Mouse (Mus musculus) megakaryocyte-erythroid progenitor cell, adult 5-6 weeks (primary cell): Measurements from ENCODE around the gene Mrps31. TPM values are rescaled to one million over a fixed set of nuclear protein-coding genes. Genes with fewer than 3 reads are reported as not detected.

Experiments
- total RNA-seq, 2 experiments: library from RNA; stranded (forward) in 1 of 2; stranded (reverse) in 1 of 2; fragments of 200-1000, 215-1000 nt in 1 of 2; fragments of >200 nt in 1 of 2; fragmentation: Nextera tagmentation in 1 of 2; gene quantifications; 2 replicates each; pipeline ENCODE4 v1.2.3; 2014 to 2017

Mrps31 gene
- total RNA-seq, 2 experiments from 2014 or later, result 25.7 to 39.8 TPM

Other genes starting within 250 kb of the Mrps31 start
- 0.25 and 1.9 TPM in 2 replicates for gene Nek3, start 244.9 kb upstream of the Mrps31 start, total RNA-seq (2014; fragmentation: Nextera tagmentation)
- 2.0 and 5.9 TPM in 2 replicates for gene Nek3, start 244.9 kb upstream of the Mrps31 start, total RNA-seq (2017)
- 31.5 and 49.4 TPM in 2 replicates for gene Ckap2, start 225.5 kb upstream of the Mrps31 start, total RNA-seq (2014; fragmentation: Nextera tagmentation)
- 48.3 and 50.1 TPM in 2 replicates for gene Ckap2, start 225.5 kb upstream of the Mrps31 start, total RNA-seq (2017)
- 30.9 and 31.8 TPM in 2 replicates for gene Vps36, start 218.6 kb upstream of the Mrps31 start, total RNA-seq (2014; fragmentation: Nextera tagmentation)
- gene Vps36, start 218.6 kb upstream of the Mrps31 start, total RNA-seq (2017), result 30.4 and 38.4 TPM in 2 replicates
- gene Thsd1, start 184.0 kb upstream of the Mrps31 start, total RNA-seq (2014; fragmentation: Nextera tagmentation), result 0.52 TPM in 1 of 2 replicates, not detected in the other
- 0.80 and 1.2 TPM in 2 replicates for gene Thsd1, start 184.0 kb upstream of the Mrps31 start, total RNA-seq (2017)
- not detected in 2 replicates for gene Tpte, start 127.9 kb upstream of the Mrps31 start, total RNA-seq (2014; fragmentation: Nextera tagmentation)
- gene Tpte, start 127.9 kb upstream of the Mrps31 start, total RNA-seq (2017), result not detected in 2 replicates
- gene Slc25a15, start 12.8 kb upstream of the Mrps31 start, total RNA-seq (2014; fragmentation: Nextera tagmentation), result 8.7 and 15.3 TPM in 2 replicates
- 10.4 and 15.9 TPM in 2 replicates for gene Slc25a15, start 12.8 kb upstream of the Mrps31 start, total RNA-seq (2017)